Mouse (Mus musculus): Measurements from ENCODE around the gene Bbs10.

DNA sequence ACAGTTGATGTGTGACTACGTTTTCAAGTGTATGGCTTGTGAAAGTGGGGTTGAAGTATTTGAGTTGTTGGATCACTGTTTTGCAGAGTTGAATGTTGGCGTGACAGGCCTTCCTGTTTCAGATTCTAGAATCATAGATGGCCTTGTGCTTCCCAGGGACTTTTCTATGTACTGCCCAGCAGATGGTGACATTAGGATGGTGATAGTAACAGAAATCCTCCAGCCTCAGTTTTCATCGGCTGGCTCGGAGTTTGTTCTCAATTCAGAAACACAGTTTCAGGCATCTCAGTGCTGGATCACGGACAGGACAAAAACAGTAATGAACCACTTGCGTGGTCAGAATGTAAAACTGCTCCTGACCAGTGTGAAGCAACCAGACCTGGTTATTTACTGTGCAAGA, 1.1 kb downstream of the Bbs10 start:
- no peak for TF ChIP-seq CTCF (IDR thresholded peaks at IDR 0.05; ENCODE audit: insufficient read depth, low read length)
- TF ChIP-seq POLR2A (IDR thresholded peaks at IDR 0.05; ENCODE audit: borderline replicate concordance, extremely low read depth, low read depth, low read length), result no peak

All from lung, adult 2 months (tissue).